Mouse (Mus musculus): Measurements from ENCODE around the gene Gm6880.
"Not testable (repeated sequence)": the region's sequence is repeated elsewhere in the genome, so short reads cannot be mapped to it uniquely, and the experiment has no call there.

The Gm6880 gene

GRCm38 (mm10) chrX:74481349-74481885, at the start of gene Gm6880:
Gene Gm6880, minus strand, starts transcription at chrX:74481399.
- not testable (repeated sequence) for DNase-seq (ENCODE audit: low spot score in 2 of 2)

- DNase-seq (ENCODE audit: low spot score in 2 of 2), result not testable (repeated sequence)
Observed at GRCm38 (mm10) chrX:74517461-74517860, 36.3 kb upstream of the Gm6880 start.

- DNase-seq (ENCODE audit: low spot score in 2 of 2), result no peak
Observed at GRCm38 (mm10) chrX:74497131-74497530, 15.9 kb upstream of the Gm6880 start.

GRCm38 (mm10) chrX:74452773-74453172, 28.4 kb downstream of the Gm6880 start:
- no peak for DNase-seq (ENCODE audit: low spot score in 2 of 2)

- no peak for DNase-seq (ENCODE audit: low spot score in 2 of 2)
Observed at GRCm38 (mm10) chrX:74451157-74451912, 29.9 kb downstream of the Gm6880 start.
